Comparison of ENCODE assay signal across 7 mouse cellular contexts in the genomic region with DNA sequence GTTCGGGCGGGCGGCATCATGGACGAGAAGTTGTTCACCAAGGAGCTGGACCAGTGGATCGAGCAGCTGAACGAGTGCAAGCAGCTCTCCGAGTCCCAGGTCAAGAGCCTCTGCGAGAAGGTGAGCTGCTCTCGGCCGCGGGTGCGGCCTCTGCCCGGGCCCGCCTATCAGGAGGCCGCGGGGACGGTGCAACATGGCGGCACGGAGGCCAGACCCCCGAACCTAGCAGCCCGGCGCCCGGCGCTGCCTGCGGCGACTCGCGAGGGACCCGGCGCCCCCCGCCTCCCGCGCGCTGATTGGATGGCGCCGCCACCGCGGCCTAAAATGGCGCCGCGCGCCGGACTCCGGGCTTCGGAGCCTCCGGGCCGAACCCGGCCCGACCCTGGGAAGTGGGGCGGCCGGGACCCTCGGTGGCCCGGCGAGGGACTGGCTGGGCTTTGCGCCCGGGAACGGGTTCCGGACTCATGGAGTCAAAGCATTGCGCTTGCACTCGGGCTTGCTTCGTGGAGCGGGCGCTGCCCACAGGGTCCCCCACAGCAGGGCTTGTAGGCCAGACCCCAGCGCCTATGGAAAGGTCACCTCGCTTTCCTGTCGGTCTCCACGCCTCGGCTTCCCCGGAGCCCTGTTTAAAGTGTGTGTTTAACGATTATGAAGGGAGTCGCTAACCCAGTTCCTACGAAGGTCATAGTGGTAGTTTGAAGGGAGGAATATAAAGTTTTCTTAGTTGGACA. TPM values are rescaled to one million over a fixed set of nuclear protein-coding genes. Genes with fewer than 3 reads are reported as not detected.
DNase-seq lines count a peak whose midpoint lies in the region; ATAC-seq lines count a peak whose summit lies in the region.

No protein-coding gene starts in this region.

- DNase-seq in embryo, embryonic 10.5 days (ENCODE audit: low spot score), result peak; percentile 88
- peak; percentile 69 for DNase-seq in gastrocnemius, postnatal 25 days
- peak; percentile 89 for DNase-seq in intestine, embryonic 14.5 days (ENCODE audit: low spot score)
- peak; percentile 86 for DNase-seq in limb, embryonic 11.5 days (ENCODE audit: low spot score)
- DNase-seq in skeletal muscle tissue, adult 2 months (ENCODE audit: low read depth, low spot score), result peak; percentile 48

- H3K4me1 ChIP-seq in intestine, embryonic 14.5 days (replicated peaks; ENCODE audit: control insufficient read depth, insufficient read depth, low read length), result peaks cover 36% of the 10 kb centered on the region
- peaks cover 16% of the 10 kb centered on the region for H3K4me1 ChIP-seq in limb, embryonic 11.5 days (ENCODE audit: control insufficient read depth, insufficient read depth, low read length)
- H3K4me1 ChIP-seq in midbrain, embryonic 12.5 days, result peaks cover 34% of the 10 kb centered on the region

- H3K9ac ChIP-seq in intestine, embryonic 14.5 days (ENCODE audit: low read length), result peak overlapping the region; percentile 99
- peak overlapping the region; percentile 99 for H3K9ac ChIP-seq in limb, embryonic 11.5 days (ENCODE audit: low read length)
- peak overlapping the region; percentile 99 for H3K9ac ChIP-seq in midbrain, embryonic 12.5 days (replicated peaks)

- peak overlapping the region; percentile 55 for H3K4me3 ChIP-seq in intestine, embryonic 14.5 days (ENCODE audit: low read depth, low read length)
- H3K4me3 ChIP-seq in limb, embryonic 11.5 days (ENCODE audit: low read depth, low read length), result peak overlapping the region; percentile 76
- peak overlapping the region; percentile 100 for H3K4me3 ChIP-seq in midbrain, embryonic 12.5 days

- peak overlapping the region; percentile 99 for H3K27ac ChIP-seq in intestine, embryonic 14.5 days (ENCODE audit: low read depth)
- H3K27ac ChIP-seq in limb, embryonic 11.5 days (replicated peaks; ENCODE audit: low read depth, low read length), result peak overlapping the region; percentile 98
- peak overlapping the region; percentile 99 for H3K27ac ChIP-seq in midbrain, embryonic 12.5 days (replicated peaks)

- H3K36me3 ChIP-seq in intestine, embryonic 14.5 days (ENCODE audit: control insufficient read depth, insufficient read depth, low read length), result 0 out of 2 replicates have a peak, but pooled peaks cover 4% of the 10 kb centered on the region
- no peaks in the 10 kb centered on the region; the same call in 1 of the 2 replicates for H3K36me3 ChIP-seq in limb, embryonic 11.5 days (ENCODE audit: control insufficient read depth, insufficient read depth, low read length)
- H3K36me3 ChIP-seq in midbrain, embryonic 12.5 days, result no peaks in the 10 kb centered on the region

- H3K9me3 ChIP-seq in intestine, embryonic 14.5 days (ENCODE audit: control insufficient read depth, low read length), result no peaks in the 10 kb centered on the region
- no peaks in the 10 kb centered on the region for H3K9me3 ChIP-seq in limb, embryonic 11.5 days (ENCODE audit: control insufficient read depth, low read length)
- H3K9me3 ChIP-seq in midbrain, embryonic 12.5 days, result no peaks in the 10 kb centered on the region

- no peaks in the 10 kb centered on the region for H3K27me3 ChIP-seq in intestine, embryonic 14.5 days (replicated peaks; ENCODE audit: control insufficient read depth, insufficient read depth, low read length)
- H3K27me3 ChIP-seq in limb, embryonic 11.5 days (ENCODE audit: control insufficient read depth, insufficient read depth, low read length), result no peaks in the 10 kb centered on the region
- no peaks in the 10 kb centered on the region for H3K27me3 ChIP-seq in midbrain, embryonic 12.5 days

- peak; percentile 20 for ATAC-seq in activated CD4-positive, CD25-positive, alpha-beta regulatory T cell, adult 4 months
- ATAC-seq in intestine, embryonic 14.5 days (replicated peaks; ENCODE audit: low FRiP score, low TSS enrichment, low read depth), result peak; percentile 86
- ATAC-seq in limb, embryonic 11.5 days (ENCODE audit: insufficient number of reproducible peaks, low FRiP score, low TSS enrichment, low read depth), result peak; percentile 77
- ATAC-seq in midbrain, embryonic 12.5 days (ENCODE audit: low FRiP score, low read depth), result peak; percentile 83

- WGBS in intestine, embryonic 14.5 days, result under 1% methylated on average over 72 of the region's 72 CpGs
- WGBS in limb, embryonic 11.5 days, result 0% methylated on average over 61 of the region's 72 CpGs
- WGBS in midbrain, embryonic 12.5 days, result 0% methylated on average over 49 of the region's 72 CpGs

- peak overlapping the region; percentile 81 for H3K4me2 ChIP-seq in intestine, embryonic 14.5 days (ENCODE audit: low read length)
- H3K4me2 ChIP-seq in limb, embryonic 11.5 days (ENCODE audit: low read depth, severe bottlenecking), result peak overlapping the region; percentile 77
- H3K4me2 ChIP-seq in midbrain, embryonic 12.5 days (replicated peaks), result peak overlapping the region; percentile 86

RNA-seq across cellular contexts. Expression of a gene that starts 0.7 kb away (rescaled TPM):
- polyA plus RNA-seq in activated CD4-positive, CD25-positive, alpha-beta regulatory T cell, adult 4 months (2017; shearing (Covaris generic)), result 10 to 100 TPM; 11.0 to 18.0 TPM
- total RNA-seq in gastrocnemius, postnatal 25 days (2021), result 10 to 100 TPM; 39.0 to 39.8 TPM
- polyA plus RNA-seq in intestine, embryonic 14.5 days (2014; fragmentation: Nextera tagmentation; extraction: Ambion mirVana), result 83.9 and 87.8 TPM in 2 replicates
- polyA plus RNA-seq in limb, embryonic 11.5 days (2014; fragmentation: Nextera tagmentation; extraction: Ambion mirVana), result 112 and 117 TPM in 2 replicates
- 128 and 133 TPM in 2 replicates for polyA plus RNA-seq in midbrain, embryonic 12.5 days (2016; fragmentation: Nextera tagmentation; extraction: Ambion mirVana)

RNA-seq across cellular contexts. Expression of a gene that starts 46.1 kb away (rescaled TPM):
- not detected for polyA plus RNA-seq in activated CD4-positive, CD25-positive, alpha-beta regulatory T cell, adult 4 months (2017; shearing (Covaris generic))
- not detected for total RNA-seq in gastrocnemius, postnatal 25 days (2021)
- not detected in 2 replicates for polyA plus RNA-seq in intestine, embryonic 14.5 days (2014; fragmentation: Nextera tagmentation; extraction: Ambion mirVana)
- polyA plus RNA-seq in limb, embryonic 11.5 days (2014; fragmentation: Nextera tagmentation; extraction: Ambion mirVana), result not detected in 2 replicates
- polyA plus RNA-seq in midbrain, embryonic 12.5 days (2016; fragmentation: Nextera tagmentation; extraction: Ambion mirVana), result not detected in 2 replicates

Comparison
In these comparisons a context has a peak if more than half of its experiments do, and no peak if none do; other contexts are left out.
1. Peak in every context shown above with its lines: DNase-seq, ATAC-seq, H3K4me3 ChIP-seq and H3K27ac ChIP-seq.
2. ATAC-seq: peak in every context shown above with its lines; median percentile 86 in intestine, embryonic 14.5 days; 83 in midbrain, embryonic 12.5 days; 77 in limb, embryonic 11.5 days; 20 in activated CD4-positive, CD25-positive, alpha-beta regulatory T cell, adult 4 months.